Mouse (Mus musculus) brain, adult 2 months (tissue): ENCODE data around the gene Serhl.

Source experiments
- DNase-seq: peaks from one replicate; pipeline ENCODE4 v3.0.0; 2011; ENCODE audit warnings: low read depth, low spot score

Gene Serhl

DNA sequence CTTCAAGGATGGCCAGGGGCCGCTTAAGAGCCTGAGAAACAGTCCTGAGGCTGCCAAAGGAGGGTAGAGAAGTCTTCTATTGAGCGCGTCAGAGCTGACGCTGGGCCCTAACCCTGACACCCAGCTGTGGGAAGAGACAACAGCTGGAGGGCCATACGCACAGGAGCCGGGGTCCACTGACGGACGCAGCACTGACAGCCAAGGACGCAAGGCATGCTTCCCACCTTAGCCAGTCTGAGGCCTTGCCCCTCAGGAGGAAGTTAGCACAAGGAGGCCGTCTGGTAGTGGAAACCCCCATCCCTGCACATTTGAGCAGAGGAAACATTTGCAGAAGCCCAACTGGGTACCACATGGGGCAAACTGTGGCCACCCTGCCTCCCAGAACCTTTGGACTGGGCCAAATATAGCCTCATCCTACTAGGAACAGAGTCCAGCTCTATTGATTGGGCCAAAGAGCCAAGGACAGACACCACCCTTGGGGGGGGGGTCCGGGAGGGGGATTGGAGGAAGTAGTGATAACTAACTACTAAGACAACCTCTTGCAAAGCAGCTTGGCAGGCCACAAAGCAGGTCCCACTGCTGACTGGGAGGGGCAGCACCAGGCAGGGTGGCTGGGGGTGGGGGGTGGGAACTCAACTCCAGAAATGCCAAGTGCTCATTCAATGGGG, 73.6 kb downstream of the Serhl start:
- DNase-seq, result no peak

DNA sequence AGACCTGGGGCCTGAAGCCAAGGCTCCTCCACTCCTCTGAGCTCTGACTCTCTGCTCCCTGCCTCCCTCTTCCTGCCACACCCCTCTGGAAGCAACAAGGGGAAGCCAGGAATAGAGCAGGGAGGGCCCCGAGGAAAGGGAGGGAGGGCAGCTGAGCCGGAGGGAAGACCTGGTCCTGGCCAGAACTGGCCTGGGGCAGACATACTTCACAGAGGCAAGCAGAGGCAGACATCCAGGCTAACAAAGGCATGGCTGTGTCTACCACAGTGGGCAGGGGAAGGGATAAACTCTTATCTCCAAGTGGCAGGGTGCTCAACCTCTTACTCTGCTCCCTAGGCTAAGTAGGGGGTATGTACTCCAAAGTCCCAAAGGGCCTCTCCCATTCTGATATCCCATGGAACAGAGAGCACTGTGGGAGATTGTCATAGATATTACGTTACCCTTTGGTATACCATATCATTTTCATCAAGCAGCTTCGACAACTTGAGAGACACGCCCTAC, 75.7 kb downstream of the Serhl start:
- no peak for DNase-seq

DNA sequence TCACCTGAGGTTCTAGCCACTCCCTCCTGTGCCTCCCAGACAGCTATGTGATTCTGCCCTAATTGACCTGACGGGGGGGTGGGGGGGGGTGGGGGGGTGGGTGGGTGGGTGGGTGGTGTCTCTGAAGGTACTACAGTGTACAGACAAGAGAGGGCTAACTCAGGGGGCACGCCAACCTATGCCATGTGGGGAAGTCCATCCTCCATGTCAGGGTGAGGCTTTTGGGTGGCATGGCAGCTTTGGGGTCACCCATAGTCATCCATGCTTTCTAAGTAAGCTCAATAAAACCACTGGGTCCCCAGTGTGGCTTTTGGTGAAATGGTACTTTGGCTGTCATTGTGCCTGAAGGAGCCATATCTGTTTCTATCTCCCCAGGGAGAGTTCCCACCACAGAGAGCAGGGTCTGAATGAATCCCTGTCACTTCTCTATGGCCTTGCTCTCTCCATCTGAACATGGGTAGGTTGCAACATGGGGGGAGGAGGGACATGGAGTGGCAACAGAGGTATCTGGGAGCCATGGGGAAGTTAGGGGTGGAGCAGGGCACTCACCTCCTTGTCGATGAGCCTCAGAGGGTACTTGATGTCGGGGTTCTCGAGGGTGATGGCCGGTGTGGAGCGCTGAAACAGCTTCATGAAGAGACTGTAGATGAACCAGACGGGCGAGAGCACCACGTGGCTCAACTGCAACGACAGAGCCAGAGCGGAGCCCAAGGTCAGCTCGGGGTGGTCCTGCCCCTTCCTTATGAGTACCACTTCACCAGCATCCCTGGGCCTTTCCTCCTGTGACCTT, 76.4 kb downstream of the Serhl start:
- DNase-seq, result no peak
